Mouse (Mus musculus) macrophage (primary cell): ENCODE data around the gene Abcb7. TPM values are rescaled to one million over a fixed set of nuclear protein-coding genes. Genes with fewer than 3 reads are reported as not detected.
"Not testable (repeated sequence)": the region's sequence is repeated elsewhere in the genome, so short reads cannot be mapped to it uniquely, and the experiment has no call there.

Experiments used
- H3K27ac ChIP-seq: fragments of 350-480 bp; formaldehyde crosslinking; 2 replicates; pipeline ENCODE4 v1.9.0; 2021
- H3K36me3 ChIP-seq: fragments of 350-480 bp; formaldehyde crosslinking; 2 replicates; pipeline ENCODE4 v1.9.0; 2021; ENCODE audit errors: inconsistent target
- H3K4me3 ChIP-seq: fragments of 350-480 bp; formaldehyde crosslinking; 2 replicates; pipeline ENCODE4 v1.9.0; 2021; ENCODE audit errors: inconsistent target
- H3K79me2 ChIP-seq: fragments of 350-480 bp; formaldehyde crosslinking; 2 replicates; pipeline ENCODE4 v1.9.0; 2021; ENCODE audit errors: inconsistent target
- WGBS: methylation state at CpG from one replicate; pipeline ENCODE4 v1.1.7; 2026; ENCODE audit warnings: inconsistent platforms; ENCODE audit not compliant: missing documents; 5-methylcytosine and 5-hydroxymethylcytosine counted together
- polyA plus RNA-seq: library from polyadenylated mRNA; stranded (reverse); fragments of 250-400 nt; gene quantifications from 3 replicates; pipeline ENCODE4 v1.2.4, GENCODE M21; 2018; ENCODE audit warnings: inconsistent platforms
- total RNA-seq, 78 experiments: library from RNA; depleted of rRNA; stranded (reverse); fragments of 250-400 nt; gene quantifications; 1 replicate in 9 of 78; 2 replicates in 24 of 78; 3 replicates in 43 of 78; 4 replicates in 2 of 78; pipeline ENCODE4 v1.2.4; 2018; ENCODE audit warnings: inconsistent platforms in 56 of 78

Abcb7 gene
- 10 to 100 TPM in 19 of 26 experiments, 1 to 10 TPM in 7; 2.9 to 29.9 (median 18.0) TPM for total RNA-seq (2018; cell fraction: chromatin; rRNA removed)
- 10 to 100 TPM; 14.8 to 31.2 (median 25.0) TPM for total RNA-seq (2018; cell fraction: cytosol; rRNA removed)
- 10 to 100 TPM in 24 of 26 experiments, 1 to 10 TPM in 2; 4.8 to 42.3 (median 20.8) TPM for total RNA-seq (2018; cell fraction: nucleus; rRNA removed)
- polyA plus RNA-seq: 20.8 to 26.0 TPM (median 21.2 TPM) in 3 replicates

GRCm38 (mm10) chrX:104413183-104413983 lies at the start of gene Abcb7:
Gene Abcb7, minus strand, starts transcription at chrX:104413856.
- H3K4me3 ChIP-seq: peak within 1 kb of the TSS; percentile 65

GRCm38 (mm10) chrX:104461755-104462154 lies 48.1 kb upstream of the Abcb7 start:
- Histone ChIP-seq H3K79me2 (no peaks in the 10 kb centered on the region), H3K36me3 (no peaks in the 10 kb centered on the region), H3K27ac (no peak overlapping the region), H3K4me3 (no peak overlapping the region)
- 87% methylated on average over 2 of the region's 2 CpGs for whole genome bisulfite sequencing

More at GRCm38 (mm10) chrX:104413183-104413983, at the start of gene Abcb7:
- peak within 1 kb of the TSS; percentile 71 for H3K27ac ChIP-seq
- no peaks in the 10 kb centered on the region for H3K36me3 ChIP-seq
- peaks cover 44% of the 10 kb centered on the region for H3K79me2 ChIP-seq
- 21% methylated on average over 49 of the region's 58 CpGs for WGBS

GRCm38 (mm10) chrX:104452433-104452832 lies 38.8 kb upstream of the Abcb7 start:
- 25% methylated on average over 1 of the region's 1 CpGs for WGBS
- no peaks in the 10 kb centered on the region for H3K36me3 ChIP-seq
- H3K79me2 ChIP-seq: no peaks in the 10 kb centered on the region
- H3K27ac ChIP-seq: no peak overlapping the region
- H3K4me3 ChIP-seq: no peak overlapping the region

- H3K36me3 ChIP-seq: no peaks in the 10 kb centered on the region
- H3K79me2 ChIP-seq: no peaks in the 10 kb centered on the region
- no peak overlapping the region for H3K27ac ChIP-seq
- H3K4me3 ChIP-seq: no peak overlapping the region
- WGBS: 50% methylated on average over 1 of the region's 1 CpGs
These were observed 19.8 kb upstream of the Abcb7 start for GRCm38 (mm10) chrX:104433456-104433855.

- WGBS: 58% methylated on average over 3 of the region's 3 CpGs
- Histone ChIP-seq H3K4me3 (no peak overlapping the region), H3K79me2 (no peaks in the 10 kb centered on the region), H3K27ac (no peak overlapping the region), H3K36me3 (no peaks in the 10 kb centered on the region)
These were observed 14.5 kb upstream of the Abcb7 start for GRCm38 (mm10) chrX:104428108-104428507.

GRCm38 (mm10) chrX:104413995-104414394 lies 339 bp upstream of the Abcb7 start:
- H3K4me3 ChIP-seq: no peak overlapping the region; the same call in 1 of the 2 replicates
- WGBS: 65% methylated on average over 6 of the region's 7 CpGs
- no peaks in the 10 kb centered on the region for H3K36me3 ChIP-seq
- H3K79me2 ChIP-seq: peaks cover 38% of the 10 kb centered on the region
- peak overlapping the region; percentile 71 for H3K27ac ChIP-seq

- no peak overlapping the region for H3K4me3 ChIP-seq
- peaks cover 96% of the 10 kb centered on the region for H3K79me2 ChIP-seq
- no peaks in the 10 kb centered on the region for H3K36me3 ChIP-seq
- no peak overlapping the region for H3K27ac ChIP-seq
These were observed 5.5 kb downstream of the Abcb7 start for GRCm38 (mm10) chrX:104408137-104408536.

GRCm38 (mm10) chrX:104402463-104402862 lies 11.2 kb downstream of the Abcb7 start:
- H3K79me2 ChIP-seq: peaks cover 90% of the 10 kb centered on the region
- no peak overlapping the region for H3K27ac ChIP-seq
- H3K4me3 ChIP-seq: no peak overlapping the region
- 85% methylated on average over 5 of the region's 5 CpGs for WGBS
- no peaks in the 10 kb centered on the region for H3K36me3 ChIP-seq

GRCm38 (mm10) chrX:104401134-104401533 lies 12.5 kb downstream of the Abcb7 start:
- Histone ChIP-seq H3K4me3 (no peak overlapping the region), H3K79me2 (peaks cover 87% of the 10 kb centered on the region), H3K36me3 (no peaks in the 10 kb centered on the region), H3K27ac (no peak overlapping the region)
- 100% methylated on average over 1 of the region's 1 CpGs for WGBS

- H3K79me2 ChIP-seq: peaks cover 86% of the 10 kb centered on the region
- WGBS: 60% methylated on average over 1 of the region's 1 CpGs
- no peaks in the 10 kb centered on the region for H3K36me3 ChIP-seq
- no peak overlapping the region for H3K4me3 ChIP-seq
- no peak overlapping the region for H3K27ac ChIP-seq
These were observed 16.1 kb downstream of the Abcb7 start for GRCm38 (mm10) chrX:104397526-104397925.

- Histone ChIP-seq H3K36me3 (no peaks in the 10 kb centered on the region), H3K79me2 (peaks cover 46% of the 10 kb centered on the region; the same call in 1 of the 2 replicates), H3K27ac (no peak overlapping the region), H3K4me3 (no peak overlapping the region)
These were observed 54.0 kb downstream of the Abcb7 start for GRCm38 (mm10) chrX:104359686-104360085.

- H3K27ac ChIP-seq: no peak overlapping the region
- H3K36me3 ChIP-seq: no peaks in the 10 kb centered on the region
- H3K4me3 ChIP-seq: no peak overlapping the region
- 71% methylated on average over 1 of the region's 1 CpGs for WGBS
- peaks cover 45% of the 10 kb centered on the region; the same call in 1 of the 2 replicates for H3K79me2 ChIP-seq
These were observed 57.8 kb downstream of the Abcb7 start for GRCm38 (mm10) chrX:104355842-104356241.

- 95% methylated on average over 11 of the region's 31 CpGs for WGBS
- not testable (repeated sequence) for H3K4me3 ChIP-seq, H3K36me3 ChIP-seq, H3K27ac ChIP-seq
- peaks cover 24% of the 10 kb centered on the region; the same call in 1 of the 2 replicates for H3K79me2 ChIP-seq
These were observed 65.5 kb downstream of the Abcb7 start for GRCm38 (mm10) chrX:104348146-104348545.

- H3K79me2 ChIP-seq: no peaks in the 10 kb centered on the region
- no peaks in the 10 kb centered on the region for H3K36me3 ChIP-seq
- no peak overlapping the region for H3K27ac ChIP-seq
- H3K4me3 ChIP-seq: no peak overlapping the region
These were observed 121.9 kb downstream of the Abcb7 start for GRCm38 (mm10) chrX:104291721-104292120.

- H3K27ac ChIP-seq: no peak overlapping the region
- WGBS: no CpG with 5 or more reads among the region's 1 CpGs
- H3K79me2 ChIP-seq: no peaks in the 10 kb centered on the region
- no peak overlapping the region for H3K4me3 ChIP-seq
- H3K36me3 ChIP-seq: no peaks in the 10 kb centered on the region
These were observed 133.8 kb downstream of the Abcb7 start for GRCm38 (mm10) chrX:104279828-104280227.
